Mouse (Mus musculus): ENCODE data around the gene Pced1b. TPM values are rescaled to one million over a fixed set of nuclear protein-coding genes. Genes with fewer than 3 reads are reported as not detected.

Gene Pced1b
- polyA plus RNA-seq, 1 experiment from 2014 or later = 2.9 TPM

DNA sequence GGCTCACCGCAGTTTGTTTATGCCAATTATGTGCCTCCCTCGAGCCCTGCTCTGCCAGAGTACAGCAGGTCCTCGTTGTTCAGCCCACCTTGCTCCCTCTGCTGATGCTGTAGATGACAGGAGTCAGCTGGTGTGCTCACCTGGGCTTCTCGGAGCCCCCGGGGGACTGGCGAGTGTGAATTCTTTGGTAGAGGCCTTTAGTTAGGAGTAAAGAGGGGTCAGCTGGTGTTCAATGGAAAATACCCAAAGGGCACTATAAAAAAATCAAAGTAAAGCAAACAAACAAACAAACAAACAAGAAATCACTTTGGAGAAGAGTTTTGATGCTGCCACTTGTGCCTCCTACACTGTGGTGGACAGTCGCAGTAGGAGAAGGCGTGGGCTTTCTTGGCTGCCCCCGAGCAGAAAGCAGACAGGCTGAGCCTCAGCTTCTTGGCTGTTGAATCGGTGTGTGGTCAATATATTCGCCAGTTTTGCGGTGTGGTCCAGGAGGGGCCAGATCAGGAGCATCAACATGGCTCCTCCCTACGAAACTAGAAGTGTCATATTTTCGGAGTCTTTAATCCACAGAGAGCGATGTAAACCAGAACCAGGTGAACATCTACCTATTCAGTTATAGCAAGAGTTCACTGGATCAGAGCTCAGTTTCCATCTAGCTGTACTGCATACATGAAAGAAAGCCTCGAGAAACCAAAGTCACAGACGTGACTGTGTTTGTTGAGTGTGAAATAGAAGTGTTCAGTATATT lies 11.8 kb downstream of the Pced1b start:
- Histone ChIP-seq H3K27me3 (no peaks in the 10 kb centered on the region), H3K4me1 (no peaks in the 10 kb centered on the region), H3K36me3 (no peaks in the 10 kb centered on the region), H3K9ac (no peak overlapping the region), H3K27ac (no peak overlapping the region), H3K9me3 (no peaks in the 10 kb centered on the region), H3K4me3 (no peak overlapping the region), H3K4me2 (replicated peaks) (no peak overlapping the region)
- 83% methylated on average over 17 of the region's 17 CpGs for WGBS
- no peak for ATAC-seq (ENCODE audit: insufficient number of reproducible peaks, insufficient read depth, low FRiP score, low TSS enrichment)

DNA sequence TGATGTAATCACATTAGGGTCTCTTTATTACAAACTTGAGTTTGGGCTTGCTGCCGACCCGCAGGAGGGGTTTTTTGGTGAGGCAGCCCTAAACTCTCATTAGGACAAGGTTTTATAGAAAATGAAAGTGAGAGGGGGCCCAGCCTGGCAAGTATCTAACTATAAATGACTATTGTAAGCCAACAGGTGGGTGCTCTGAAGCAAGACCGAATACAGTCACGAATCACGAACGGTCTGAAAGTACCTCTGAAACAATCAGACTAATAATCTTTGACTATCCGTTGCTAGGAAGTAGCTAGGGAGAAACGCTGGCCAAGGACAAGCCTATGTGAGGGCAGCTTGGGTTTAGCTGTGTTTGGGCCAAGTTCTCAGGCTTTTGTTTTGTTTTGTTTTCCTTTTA lies 12.4 kb downstream of the Pced1b start:
- no peak overlapping the region for H3K4me3 ChIP-seq
- WGBS = 85% methylated on average over 8 of the region's 8 CpGs
- H3K9me3 ChIP-seq = no peaks in the 10 kb centered on the region
- no peaks in the 10 kb centered on the region for H3K4me1 ChIP-seq
- no peak for ATAC-seq (ENCODE audit: insufficient number of reproducible peaks, insufficient read depth, low FRiP score, low TSS enrichment)
- no peaks in the 10 kb centered on the region for H3K27me3 ChIP-seq
- no peak overlapping the region for H3K27ac ChIP-seq
- H3K36me3 ChIP-seq = no peaks in the 10 kb centered on the region
- no peak overlapping the region for H3K4me2 ChIP-seq (replicated peaks)
- H3K9ac ChIP-seq = no peak overlapping the region

DNA sequence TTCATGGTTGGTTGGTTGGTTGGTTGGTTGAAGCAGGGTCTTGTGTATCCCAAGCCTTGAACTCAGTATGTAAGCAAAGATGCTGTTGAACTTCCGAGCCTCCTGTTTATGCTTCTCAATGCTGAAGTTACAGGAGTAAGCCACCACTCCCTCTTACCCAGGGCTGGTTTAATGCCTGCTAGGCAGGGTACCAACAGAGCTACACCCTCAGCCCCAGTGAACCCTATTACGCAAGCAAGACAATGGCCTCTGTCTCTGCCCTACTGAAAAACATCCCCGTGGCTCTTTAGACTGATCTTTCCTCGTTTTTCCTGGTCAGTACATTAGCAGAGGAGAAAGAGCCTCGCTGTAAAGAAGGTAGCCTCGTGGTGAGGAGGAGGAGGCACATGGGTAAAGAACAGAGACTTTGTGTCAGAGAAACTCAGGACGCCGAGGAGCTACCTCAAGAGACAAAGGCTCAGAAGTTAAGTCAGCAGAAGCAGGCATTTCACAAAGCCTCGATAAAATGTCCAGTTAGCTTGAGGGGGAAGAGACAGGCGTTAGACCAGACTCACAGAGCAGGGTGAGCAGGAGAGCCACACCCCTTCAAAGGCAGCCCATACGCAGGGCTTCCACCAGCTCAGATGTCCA lies 13.2 kb downstream of the Pced1b start:
- ATAC-seq (ENCODE audit: insufficient number of reproducible peaks, insufficient read depth, low FRiP score, low TSS enrichment) = no peak
- H3K9me3 ChIP-seq = no peaks in the 10 kb centered on the region
- no peaks in the 10 kb centered on the region for H3K27me3 ChIP-seq
- no peak overlapping the region for H3K27ac ChIP-seq
- H3K36me3 ChIP-seq = no peaks in the 10 kb centered on the region
- 70% methylated on average over 11 of the region's 11 CpGs for WGBS
- no peak overlapping the region for H3K9ac ChIP-seq
- H3K4me3 ChIP-seq = no peak overlapping the region
- no peak overlapping the region for H3K4me2 ChIP-seq (replicated peaks)
- no peaks in the 10 kb centered on the region for H3K4me1 ChIP-seq

DNA sequence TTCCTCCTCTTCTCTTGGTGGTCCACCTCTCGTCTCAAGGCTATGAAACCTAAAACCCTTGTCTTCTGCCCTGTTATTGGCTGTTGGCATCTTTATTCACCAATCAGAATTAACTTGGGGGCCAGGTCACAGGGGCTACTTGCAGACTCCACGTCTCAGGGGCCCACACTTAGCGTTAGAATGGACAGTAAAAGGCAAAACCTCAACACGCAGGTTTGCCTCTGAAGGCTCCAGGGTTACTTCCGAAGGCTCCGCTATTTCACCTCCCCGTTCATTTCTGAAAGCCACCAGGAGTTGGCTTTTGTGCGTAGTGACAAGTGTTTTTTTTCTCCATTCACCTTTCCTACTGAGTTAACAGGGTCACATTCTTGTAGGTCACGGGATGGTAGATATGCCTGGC lies 15.3 kb downstream of the Pced1b start:
- no peaks in the 10 kb centered on the region for H3K4me1 ChIP-seq
- no peak overlapping the region for H3K27ac ChIP-seq
- no peaks in the 10 kb centered on the region for H3K36me3 ChIP-seq
- H3K9ac ChIP-seq = no peak overlapping the region
- H3K4me2 ChIP-seq (replicated peaks) = no peak overlapping the region
- WGBS = 68% methylated on average over 9 of the region's 9 CpGs
- no peak overlapping the region for H3K4me3 ChIP-seq
- no peaks in the 10 kb centered on the region for H3K9me3 ChIP-seq
- H3K27me3 ChIP-seq = no peaks in the 10 kb centered on the region
- no peak for ATAC-seq (ENCODE audit: insufficient number of reproducible peaks, insufficient read depth, low FRiP score, low TSS enrichment)

DNA sequence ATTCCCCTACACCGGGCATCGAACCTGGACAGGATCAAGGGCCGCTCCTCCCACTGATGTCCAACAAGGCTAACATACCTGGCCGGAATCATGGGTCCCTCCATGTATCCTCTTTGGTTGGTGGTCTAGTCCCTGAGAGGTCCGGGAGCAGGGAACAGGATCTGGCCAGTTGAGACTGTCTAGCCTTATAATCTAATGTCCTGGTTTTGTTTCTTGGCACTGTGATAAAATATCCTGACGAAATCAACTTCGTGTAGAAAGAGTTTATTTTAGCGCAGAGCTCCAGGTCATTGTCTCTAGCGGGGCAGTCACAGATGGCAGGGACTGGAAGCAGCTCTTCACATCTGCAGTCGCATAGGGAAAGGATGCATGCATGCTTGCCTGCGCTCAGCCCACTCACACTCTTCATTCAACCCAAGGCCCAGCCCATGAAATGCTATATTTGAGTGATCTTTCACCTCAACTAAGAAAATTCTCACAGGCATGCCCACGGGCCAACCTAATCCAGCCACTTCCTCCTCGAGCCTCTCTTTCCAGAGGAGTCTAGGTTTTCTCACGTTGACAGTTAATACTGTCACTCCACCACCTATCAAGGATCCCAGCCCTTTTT lies 19.4 kb downstream of the Pced1b start:
- Histone ChIP-seq H3K36me3 (no peaks in the 10 kb centered on the region), H3K27me3 (no peaks in the 10 kb centered on the region), H3K4me3 (no peak overlapping the region), H3K4me2 (replicated peaks) (no peak overlapping the region), H3K9me3 (no peaks in the 10 kb centered on the region), H3K9ac (no peak overlapping the region), H3K27ac (no peak overlapping the region), H3K4me1 (no peaks in the 10 kb centered on the region)
- WGBS = 74% methylated on average over 14 of the region's 14 CpGs
- ATAC-seq (ENCODE audit: insufficient number of reproducible peaks, insufficient read depth, low FRiP score, low TSS enrichment) = no peak

DNA sequence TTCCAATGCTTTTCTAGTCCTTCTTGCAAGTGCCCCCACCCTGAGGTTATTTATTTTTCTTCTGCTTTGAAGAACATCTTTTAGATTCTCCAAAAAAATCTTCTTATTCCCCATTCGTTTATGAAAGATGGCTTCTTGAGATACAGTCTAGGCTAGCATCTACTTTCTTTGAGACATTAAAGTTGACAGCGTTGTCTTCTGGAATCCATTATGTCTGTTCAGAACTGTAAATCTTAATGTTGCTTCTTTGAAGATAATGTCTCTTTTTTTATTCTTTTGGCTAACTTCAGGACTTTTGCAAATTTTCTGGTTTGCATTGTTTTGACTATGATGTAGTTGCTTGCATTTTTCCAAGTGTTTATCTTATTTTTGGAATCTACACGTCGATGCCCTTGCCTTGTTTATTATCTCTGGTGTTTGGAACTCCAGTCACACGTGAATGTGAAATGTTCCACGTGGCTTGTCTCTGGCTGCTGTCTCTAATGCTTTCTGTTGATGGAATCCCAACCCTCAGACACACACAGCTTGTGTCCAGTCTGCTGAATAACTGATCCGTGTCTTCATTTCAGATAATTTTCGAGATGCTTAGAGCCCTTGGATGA lies 20.3 kb downstream of the Pced1b start:
- Histone ChIP-seq H3K4me3 (no peak overlapping the region), H3K36me3 (no peaks in the 10 kb centered on the region), H3K27ac (no peak overlapping the region), H3K9ac (no peak overlapping the region), H3K4me2 (replicated peaks) (no peak overlapping the region), H3K27me3 (no peaks in the 10 kb centered on the region), H3K9me3 (no peaks in the 10 kb centered on the region), H3K4me1 (no peaks in the 10 kb centered on the region)
- 67% methylated on average over 8 of the region's 8 CpGs for WGBS
- no peak for ATAC-seq (ENCODE audit: insufficient number of reproducible peaks, insufficient read depth, low FRiP score, low TSS enrichment)

DNA sequence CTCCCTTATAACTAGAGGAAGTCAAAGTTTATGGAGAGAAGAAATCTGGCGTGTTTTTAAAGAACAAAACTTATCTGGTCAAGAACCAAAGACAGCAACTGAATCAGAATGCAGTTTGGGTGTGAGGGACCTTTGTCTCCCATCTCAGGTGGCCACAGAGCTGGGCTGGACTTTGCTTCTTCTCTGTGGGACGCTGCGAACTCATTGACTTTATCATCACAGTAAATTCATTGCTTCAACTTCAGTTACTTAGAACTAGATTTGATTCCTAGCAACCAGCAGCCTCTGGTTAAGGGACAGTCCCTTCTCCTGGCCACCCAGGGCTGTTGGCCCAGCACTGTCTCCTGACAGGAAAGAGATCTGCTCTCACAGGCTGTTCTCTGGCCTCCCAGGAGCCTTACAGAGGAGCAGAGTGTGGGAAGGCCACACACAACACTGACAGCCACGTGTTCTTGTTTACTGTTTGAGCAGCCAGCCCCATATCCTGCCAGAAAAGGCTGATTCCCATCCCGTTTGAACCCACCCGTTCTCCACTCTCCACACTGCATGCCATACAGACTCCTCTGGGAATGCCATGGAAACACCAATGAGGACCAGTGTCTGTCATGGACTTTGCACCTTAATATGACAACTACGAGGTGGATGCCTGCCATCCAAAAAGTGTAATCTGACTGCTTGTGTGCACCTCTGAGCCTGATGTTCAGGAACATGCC lies 25.2 kb downstream of the Pced1b start:
- Histone ChIP-seq H3K27ac (no peak overlapping the region), H3K4me2 (replicated peaks) (no peak overlapping the region), H3K4me1 (no peaks in the 10 kb centered on the region), H3K9ac (no peak overlapping the region), H3K4me3 (no peak overlapping the region), H3K9me3 (no peaks in the 10 kb centered on the region), H3K36me3 (no peaks in the 10 kb centered on the region), H3K27me3 (no peaks in the 10 kb centered on the region)
- no peak for ATAC-seq (ENCODE audit: insufficient number of reproducible peaks, insufficient read depth, low FRiP score, low TSS enrichment)
- 53% methylated on average over 7 of the region's 7 CpGs for WGBS

DNA sequence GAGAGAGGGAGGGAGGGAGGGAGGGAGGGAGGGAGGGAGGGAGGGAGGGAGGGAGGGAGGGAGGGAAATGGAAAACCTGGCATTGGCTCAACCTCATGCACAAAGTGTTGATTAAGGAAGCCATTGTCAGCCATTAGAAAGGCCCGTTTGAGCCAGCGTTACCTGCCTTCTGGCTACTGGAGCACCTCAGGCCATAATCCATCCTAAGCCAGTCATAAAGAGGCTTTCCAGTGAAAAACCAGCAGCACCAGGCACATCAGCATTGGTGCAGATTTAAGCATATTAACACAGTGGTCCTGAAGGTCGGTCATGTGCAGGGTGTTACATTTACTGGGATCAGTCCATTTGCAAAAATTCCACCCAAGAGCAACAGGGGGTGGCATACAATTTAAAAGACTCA lies 25.9 kb downstream of the Pced1b start:
- Histone ChIP-seq H3K9ac (no peak overlapping the region), H3K4me1 (no peaks in the 10 kb centered on the region), H3K27ac (no peak overlapping the region), H3K36me3 (no peaks in the 10 kb centered on the region), H3K4me2 (replicated peaks) (no peak overlapping the region), H3K9me3 (no peaks in the 10 kb centered on the region), H3K27me3 (no peaks in the 10 kb centered on the region), H3K4me3 (no peak overlapping the region)
- 79% methylated on average over 3 of the region's 3 CpGs for WGBS
- no peak for ATAC-seq (ENCODE audit: insufficient number of reproducible peaks, insufficient read depth, low FRiP score, low TSS enrichment)

DNA sequence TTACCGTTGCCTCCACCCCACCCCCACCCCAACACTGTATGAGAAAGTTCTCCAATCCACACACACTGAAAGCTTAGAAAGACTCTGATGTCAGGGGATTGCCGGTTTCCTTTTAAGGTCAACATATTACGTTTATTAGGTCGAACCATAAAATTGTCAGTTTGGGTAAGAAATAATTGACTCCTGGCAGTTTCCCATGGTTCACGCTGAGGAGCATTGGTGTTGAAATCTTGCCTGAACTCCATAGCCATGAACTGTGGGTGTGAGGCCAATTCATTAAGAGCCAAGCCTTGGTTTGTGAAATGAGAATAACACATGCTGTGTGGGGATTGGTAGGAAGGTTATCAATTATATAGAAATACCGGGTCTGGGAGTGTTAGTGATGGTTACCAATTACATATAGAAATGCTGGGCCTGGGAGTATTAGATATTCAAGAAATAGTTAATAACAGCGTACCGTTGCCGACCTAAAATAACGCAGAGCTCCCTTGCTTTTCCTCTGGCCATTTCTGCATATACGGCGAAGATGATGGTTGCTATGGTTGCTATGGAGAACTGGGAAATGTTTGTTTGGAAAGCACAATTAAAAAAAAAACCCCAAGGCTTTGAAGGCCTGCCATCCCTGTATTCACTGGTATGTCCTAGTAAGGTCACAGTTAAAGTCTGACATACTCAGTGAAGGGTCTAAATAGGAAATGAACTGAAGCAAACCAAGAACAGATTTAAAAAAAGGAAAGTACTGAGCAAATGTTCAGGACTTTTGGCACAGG lies 28.9 kb downstream of the Pced1b start:
- no peaks in the 10 kb centered on the region for H3K9me3 ChIP-seq
- H3K27me3 ChIP-seq = no peaks in the 10 kb centered on the region
- H3K4me1 ChIP-seq = peaks cover 10% of the 10 kb centered on the region
- H3K36me3 ChIP-seq = no peaks in the 10 kb centered on the region
- no peak overlapping the region for H3K4me3 ChIP-seq
- 83% methylated on average over 12 of the region's 12 CpGs for WGBS
- no peak overlapping the region for H3K27ac ChIP-seq
- no peak for ATAC-seq (ENCODE audit: insufficient number of reproducible peaks, insufficient read depth, low FRiP score, low TSS enrichment)
- no peak overlapping the region for H3K9ac ChIP-seq
- H3K4me2 ChIP-seq (replicated peaks) = no peak overlapping the region

DNA sequence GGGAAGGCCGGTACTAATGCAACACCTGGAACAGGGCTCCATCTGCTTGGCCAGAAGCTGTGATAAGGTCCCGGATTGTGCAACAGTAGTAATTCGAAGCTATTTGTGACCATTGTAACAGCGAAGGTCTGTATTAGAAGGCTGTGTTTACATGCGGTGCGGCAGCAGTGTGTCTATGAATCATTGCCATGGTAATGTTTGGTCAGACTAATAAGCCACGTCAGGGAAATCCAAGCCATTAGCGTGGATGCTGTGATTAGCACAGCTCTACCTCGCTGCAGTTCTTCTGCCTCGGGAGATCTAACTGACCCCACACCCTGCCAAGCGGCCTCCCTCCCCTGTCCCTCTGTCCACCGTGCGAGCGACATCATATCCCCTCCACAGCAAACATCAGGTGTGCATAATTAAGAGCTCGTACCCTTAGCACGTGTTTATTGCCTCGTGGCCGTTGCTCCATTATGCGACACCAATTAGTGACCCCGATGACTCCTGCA lies 29.8 kb downstream of the Pced1b start:
- 0 out of 2 replicates have a peak, but pooled peaks have one; percentile 35 for ATAC-seq (ENCODE audit: insufficient number of reproducible peaks, insufficient read depth, low FRiP score, low TSS enrichment)

DNA sequence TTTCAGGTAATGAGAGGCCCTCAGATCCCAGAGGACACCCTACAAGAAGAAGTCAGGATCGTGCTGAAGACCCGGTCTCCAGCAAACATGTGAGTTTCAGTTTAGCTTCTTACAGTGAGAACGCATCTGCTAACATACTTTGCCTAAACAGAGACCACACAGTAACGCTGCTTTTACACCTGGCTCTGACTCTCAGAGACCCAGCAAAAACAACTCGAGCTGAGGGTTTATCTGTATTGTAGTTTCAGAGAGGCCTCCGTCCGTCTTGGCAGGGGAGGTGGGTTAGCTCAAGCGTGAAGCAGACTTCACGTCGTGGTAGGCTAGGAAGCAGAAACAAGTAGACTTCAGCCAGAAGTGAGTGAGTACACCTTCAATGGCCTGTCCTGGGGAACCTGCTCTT lies 30.4 kb downstream of the Pced1b start:
- Histone ChIP-seq H3K9me3 (no peaks in the 10 kb centered on the region), H3K27ac (no peak overlapping the region), H3K4me2 (replicated peaks) (no peak overlapping the region), H3K4me3 (no peak overlapping the region), H3K36me3 (no peaks in the 10 kb centered on the region), H3K9ac (no peak overlapping the region), H3K27me3 (no peaks in the 10 kb centered on the region), H3K4me1 (peaks cover 13% of the 10 kb centered on the region)
- 67% methylated on average over 10 of the region's 10 CpGs for WGBS
- no peak for ATAC-seq (ENCODE audit: insufficient number of reproducible peaks, insufficient read depth, low FRiP score, low TSS enrichment)

More for the DNA sequence above, 29.8 kb downstream of the Pced1b start:
- Histone ChIP-seq H3K36me3 (no peaks in the 10 kb centered on the region), H3K27me3 (no peaks in the 10 kb centered on the region), H3K27ac (no peak overlapping the region), H3K4me2 (replicated peaks) (no peak overlapping the region), H3K9me3 (no peaks in the 10 kb centered on the region), H3K9ac (no peak overlapping the region), H3K4me1 (peaks cover 13% of the 10 kb centered on the region), H3K4me3 (no peak overlapping the region)
- 48% methylated on average over 20 of the region's 20 CpGs for WGBS

Data from embryonic facial prominence, embryonic 12.5 days (tissue).